Mouse (Mus musculus): ENCODE data around the gene Myrip. TPM values are rescaled to one million over a fixed set of nuclear protein-coding genes. Genes with fewer than 3 reads are reported as not detected.
A peak's percentile ranks its signal among the peaks of the same experiment; 100 is the strongest.

The Myrip gene
- polyA plus RNA-seq, 1 experiment from 2014 or later: 0.45 TPM

GRCm38 (mm10) chr9:120402368-120402767 is 101.1 kb downstream of the Myrip start:
- no peaks in the 10 kb centered on the region for H3K36me3 ChIP-seq
- no peak for ATAC-seq (ENCODE audit: insufficient number of reproducible peaks, low FRiP score, low TSS enrichment, low read depth)

DNA sequence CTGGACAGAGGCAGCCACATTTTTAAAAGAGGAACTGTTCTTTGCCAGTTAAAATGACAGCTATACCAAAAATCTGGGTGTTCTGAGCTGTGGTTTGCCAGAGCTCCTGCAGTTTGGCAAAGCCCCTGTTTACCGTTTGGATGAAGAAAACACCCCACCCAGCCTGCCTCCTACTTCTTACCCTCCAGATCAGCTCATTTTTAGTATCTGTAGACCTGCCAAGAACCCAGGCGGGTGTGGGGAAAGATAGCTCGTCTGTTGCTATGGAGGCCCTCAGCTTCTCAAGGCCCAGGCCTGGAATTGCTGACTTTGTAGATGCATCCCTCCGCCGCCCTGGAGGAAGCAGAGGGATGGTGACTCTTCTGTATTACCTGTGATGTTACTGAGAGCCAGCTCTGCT is 102.3 kb downstream of the Myrip start:
- Histone ChIP-seq H3K4me2 (no peak overlapping the region), H3K36me3 (no peaks in the 10 kb centered on the region), H3K4me3 (no peak overlapping the region), H3K9ac (no peak overlapping the region), H3K27me3 (no peaks in the 10 kb centered on the region), H3K4me1 (no peaks in the 10 kb centered on the region), H3K27ac (no peak overlapping the region), H3K9me3 (no peaks in the 10 kb centered on the region)
- ATAC-seq (ENCODE audit: insufficient number of reproducible peaks, low FRiP score, low TSS enrichment, low read depth): no peak
- 67% methylated on average over 5 of the region's 5 CpGs for WGBS

More at GRCm38 (mm10) chr9:120402368-120402767, 101.1 kb downstream of the Myrip start:
- no peaks in the 10 kb centered on the region for H3K9me3 ChIP-seq
- H3K9ac ChIP-seq: no peak overlapping the region
- no peaks in the 10 kb centered on the region for H3K4me1 ChIP-seq
- no peak overlapping the region for H3K4me2 ChIP-seq
- no peak overlapping the region for H3K4me3 ChIP-seq
- no peak overlapping the region for H3K27ac ChIP-seq
- H3K27me3 ChIP-seq: no peaks in the 10 kb centered on the region
- WGBS: 72% methylated on average over 3 of the region's 3 CpGs

DNA sequence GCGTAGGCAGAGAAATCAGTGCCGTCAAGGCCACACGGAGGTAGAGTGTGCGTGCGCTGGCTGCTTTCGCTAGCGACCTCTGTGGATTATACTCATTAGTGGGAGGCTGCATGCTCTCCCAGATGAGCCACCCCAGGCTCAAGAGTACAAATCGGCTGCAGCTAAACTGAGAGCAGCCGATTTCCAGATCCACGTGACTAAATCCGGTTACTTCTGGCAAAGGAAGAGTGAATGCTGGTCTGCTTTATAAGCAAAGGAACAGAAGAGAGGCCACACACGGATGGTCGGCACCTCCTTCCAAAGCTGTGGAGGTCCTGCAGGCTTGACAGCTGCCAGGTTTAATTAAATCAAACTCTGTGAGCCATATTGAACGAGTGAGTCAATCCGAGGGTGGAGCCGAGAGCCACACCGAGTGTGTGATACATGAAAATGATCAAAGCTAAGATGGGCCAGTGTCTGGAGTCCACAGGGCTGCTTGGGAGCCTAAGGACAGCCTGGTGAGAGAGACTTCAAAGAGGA is 108.4 kb downstream of the Myrip start:
- H3K27ac ChIP-seq: no peak overlapping the region
- no peak overlapping the region for H3K4me3 ChIP-seq
- H3K4me2 ChIP-seq: no peak overlapping the region
- WGBS: 75% methylated on average over 17 of the region's 17 CpGs
- H3K9ac ChIP-seq: no peak overlapping the region
- H3K9me3 ChIP-seq: no peaks in the 10 kb centered on the region
- no peaks in the 10 kb centered on the region for H3K4me1 ChIP-seq
- ATAC-seq (ENCODE audit: insufficient number of reproducible peaks, low FRiP score, low TSS enrichment, low read depth): no peak
- H3K36me3 ChIP-seq: no peaks in the 10 kb centered on the region
- H3K27me3 ChIP-seq: peaks cover 8% of the 10 kb centered on the region

DNA sequence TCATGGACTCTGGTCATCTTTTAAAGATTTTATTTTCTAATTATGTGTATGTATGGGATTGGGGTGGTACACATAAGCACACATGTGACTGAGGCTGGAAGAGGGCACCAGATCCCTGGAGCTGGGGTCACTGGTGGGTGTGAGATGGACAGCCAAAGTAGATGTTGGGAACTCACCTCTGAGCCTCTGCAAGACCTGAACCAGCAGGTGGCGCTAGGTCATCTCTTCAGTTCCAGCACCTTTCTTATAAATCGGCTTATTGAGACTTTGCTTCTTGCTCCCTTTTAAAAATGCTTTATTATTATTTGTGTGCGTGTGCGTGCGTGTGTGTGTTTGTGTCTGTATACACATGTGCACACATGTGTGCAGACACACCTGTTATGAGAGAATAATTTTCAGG is 109.1 kb downstream of the Myrip start:
- H3K4me1 ChIP-seq: no peaks in the 10 kb centered on the region
- H3K9me3 ChIP-seq: no peaks in the 10 kb centered on the region
- ATAC-seq (ENCODE audit: insufficient number of reproducible peaks, low FRiP score, low TSS enrichment, low read depth): no peak
- 24% methylated on average over 5 of the region's 5 CpGs for WGBS
- H3K4me3 ChIP-seq: no peak overlapping the region
- no peaks in the 10 kb centered on the region for H3K36me3 ChIP-seq
- no peak overlapping the region for H3K9ac ChIP-seq
- H3K27ac ChIP-seq: no peak overlapping the region
- no peak overlapping the region for H3K4me2 ChIP-seq
- peaks cover 8% of the 10 kb centered on the region for H3K27me3 ChIP-seq

GRCm38 (mm10) chr9:120415504-120415903 is 114.2 kb downstream of the Myrip start:
- H3K9me3 ChIP-seq: no peaks in the 10 kb centered on the region
- H3K4me1 ChIP-seq: no peaks in the 10 kb centered on the region
- ATAC-seq (ENCODE audit: insufficient number of reproducible peaks, low FRiP score, low TSS enrichment, low read depth): no peak
- 0% methylated on average over 4 of the region's 7 CpGs for WGBS
- no peak overlapping the region for H3K4me3 ChIP-seq
- no peaks in the 10 kb centered on the region for H3K36me3 ChIP-seq
- H3K27me3 ChIP-seq: peaks cover 5% of the 10 kb centered on the region
- no peak overlapping the region for H3K9ac ChIP-seq
- H3K27ac ChIP-seq: no peak overlapping the region
- no peak overlapping the region for H3K4me2 ChIP-seq

DNA sequence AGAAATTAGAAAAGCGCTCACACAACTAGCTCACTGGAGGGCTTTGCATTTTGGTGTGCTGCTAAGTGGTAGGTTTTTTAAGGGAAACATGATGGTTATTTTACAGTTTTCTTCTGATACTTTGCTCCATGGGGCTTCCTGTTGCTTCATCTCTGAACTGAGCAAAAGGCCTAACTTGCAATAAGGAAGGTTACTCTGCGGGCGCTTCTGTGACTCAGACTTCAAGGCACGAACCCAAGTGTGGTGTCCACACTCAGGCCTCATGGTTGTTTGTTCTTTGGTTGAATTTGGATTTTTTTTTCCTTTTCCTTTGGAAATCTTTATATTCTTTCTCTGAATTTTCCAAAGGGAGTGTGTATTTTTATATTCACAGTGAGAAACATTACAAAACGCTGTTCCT is 114.8 kb downstream of the Myrip start:
- Histone ChIP-seq H3K36me3 (no peaks in the 10 kb centered on the region), H3K9me3 (no peaks in the 10 kb centered on the region), H3K4me3 (no peak overlapping the region), H3K4me2 (no peak overlapping the region), H3K4me1 (no peaks in the 10 kb centered on the region), H3K9ac (no peak overlapping the region), H3K27ac (peak overlapping the region; percentile 18), H3K27me3 (peaks cover 5% of the 10 kb centered on the region)
- 88% methylated on average over 5 of the region's 5 CpGs for WGBS
- ATAC-seq (ENCODE audit: insufficient number of reproducible peaks, low FRiP score, low TSS enrichment, low read depth): no peak

DNA sequence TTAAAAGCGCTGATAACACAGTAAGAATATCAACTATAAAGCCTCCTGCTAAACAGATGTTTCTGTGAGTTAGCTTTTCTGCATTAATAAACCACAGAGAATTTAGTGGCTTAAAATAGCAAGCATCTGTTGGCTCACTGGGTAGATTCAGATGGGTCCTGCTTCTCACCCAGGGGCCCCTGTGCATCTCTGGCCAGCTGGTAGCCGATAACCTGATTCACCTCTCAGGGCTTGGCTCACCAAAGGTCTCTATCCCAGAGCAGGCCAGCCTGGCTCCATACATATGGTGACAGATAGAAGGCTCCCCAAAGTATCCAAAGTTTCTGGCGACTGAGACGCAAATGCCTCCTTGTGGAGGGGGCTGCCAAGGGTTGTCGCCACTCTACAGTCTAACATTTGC is 115.4 kb downstream of the Myrip start:
- ATAC-seq (ENCODE audit: insufficient number of reproducible peaks, low FRiP score, low TSS enrichment, low read depth): no peak
- Histone ChIP-seq H3K4me2 (no peak overlapping the region), H3K36me3 (no peaks in the 10 kb centered on the region), H3K4me1 (no peaks in the 10 kb centered on the region), H3K9me3 (no peaks in the 10 kb centered on the region), H3K4me3 (no peak overlapping the region), H3K27ac (no peak overlapping the region; the same call in 1 of the 2 replicates), H3K9ac (no peak overlapping the region), H3K27me3 (peaks cover 2% of the 10 kb centered on the region)
- WGBS: 69% methylated on average over 5 of the region's 5 CpGs

DNA sequence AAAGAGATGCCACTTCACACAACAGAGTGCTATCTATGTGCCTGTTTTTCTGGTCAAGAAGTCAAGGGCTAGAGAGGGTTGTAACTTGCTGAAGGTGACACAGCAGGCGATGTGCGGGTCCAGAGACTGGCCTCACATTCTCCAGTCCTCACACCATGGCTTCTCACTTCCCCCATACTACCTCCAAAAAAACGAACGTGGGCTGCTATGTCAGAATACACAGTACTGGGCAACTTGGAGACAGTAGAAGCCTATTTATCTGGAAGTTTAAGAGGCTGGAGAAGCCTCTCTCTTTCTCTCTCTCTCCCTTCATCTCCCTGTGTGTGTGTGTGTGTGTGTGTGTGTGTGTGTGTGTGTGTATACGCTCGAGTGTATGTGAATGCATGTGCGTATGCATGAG is 117.3 kb downstream of the Myrip start:
- Histone ChIP-seq H3K4me2 (no peak overlapping the region), H3K4me1 (no peaks in the 10 kb centered on the region), H3K36me3 (no peaks in the 10 kb centered on the region), H3K9ac (no peak overlapping the region), H3K9me3 (no peaks in the 10 kb centered on the region), H3K27me3 (no peaks in the 10 kb centered on the region), H3K27ac (no peak overlapping the region), H3K4me3 (no peak overlapping the region)
- WGBS: 78% methylated on average over 7 of the region's 7 CpGs
- no peak for ATAC-seq (ENCODE audit: insufficient number of reproducible peaks, low FRiP score, low TSS enrichment, low read depth)

DNA sequence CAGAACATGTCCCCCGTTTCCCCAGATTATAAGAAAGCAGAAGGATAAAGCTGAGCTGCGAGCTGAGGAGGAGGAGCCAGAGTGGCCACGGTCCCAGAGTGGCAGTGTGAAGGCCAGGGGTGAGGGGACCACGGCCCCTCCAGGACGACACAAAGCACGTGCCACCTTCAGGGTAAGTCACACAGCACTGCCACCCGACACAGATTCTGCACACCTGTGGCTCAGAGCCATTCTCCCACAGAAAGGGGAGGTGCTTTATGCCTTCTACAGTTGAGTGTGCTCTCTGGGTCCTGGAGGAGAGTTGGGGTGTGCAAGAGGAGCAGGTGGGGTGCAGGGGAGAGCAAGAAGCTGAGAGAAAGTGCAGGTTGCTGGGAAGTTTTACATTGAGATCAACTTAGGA is 123.3 kb downstream of the Myrip start:
- Histone ChIP-seq H3K36me3 (no peaks in the 10 kb centered on the region), H3K4me3 (no peak overlapping the region), H3K4me2 (no peak overlapping the region), H3K9me3 (no peaks in the 10 kb centered on the region), H3K27ac (no peak overlapping the region), H3K4me1 (no peaks in the 10 kb centered on the region), H3K27me3 (no peaks in the 10 kb centered on the region), H3K9ac (no peak overlapping the region)
- 59% methylated on average over 7 of the region's 7 CpGs for WGBS
- no peak for ATAC-seq (ENCODE audit: insufficient number of reproducible peaks, low FRiP score, low TSS enrichment, low read depth)

- H3K4me3 ChIP-seq: no peak overlapping the region
- H3K36me3 ChIP-seq: no peaks in the 10 kb centered on the region
- no peak overlapping the region for H3K9ac ChIP-seq
- no peak overlapping the region for H3K27ac ChIP-seq
- no peaks in the 10 kb centered on the region for H3K4me1 ChIP-seq
- WGBS: 28% methylated on average over 5 of the region's 5 CpGs
- H3K9me3 ChIP-seq: no peaks in the 10 kb centered on the region
- H3K27me3 ChIP-seq: no peaks in the 10 kb centered on the region
- no peak for ATAC-seq (ENCODE audit: insufficient number of reproducible peaks, low FRiP score, low TSS enrichment, low read depth)
- H3K4me2 ChIP-seq: no peak overlapping the region
Measured at GRCm38 (mm10) chr9:120425768-120426167, 124.5 kb downstream of the Myrip start.

DNA sequence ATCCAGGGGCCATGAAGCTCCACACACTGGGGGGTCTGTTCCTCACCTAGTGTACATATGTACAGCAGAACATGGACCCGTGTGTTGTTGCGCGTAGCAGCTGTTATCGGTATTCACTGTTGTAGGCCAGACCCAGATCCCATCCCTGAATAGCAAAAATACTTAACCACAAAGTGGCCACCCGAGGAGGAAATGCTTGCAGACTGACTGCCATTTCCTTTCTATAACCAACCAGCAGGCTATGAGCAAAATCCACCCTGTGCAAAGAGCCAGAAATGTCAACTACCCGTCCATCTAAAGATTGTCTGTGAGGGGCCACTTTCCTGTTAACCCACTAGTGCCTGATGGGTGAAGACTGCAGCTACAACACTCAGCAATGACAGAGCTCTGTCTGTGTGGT is 126.9 kb downstream of the Myrip start:
- no peak overlapping the region for H3K27ac ChIP-seq
- H3K4me2 ChIP-seq: no peak overlapping the region
- ATAC-seq (ENCODE audit: insufficient number of reproducible peaks, low FRiP score, low TSS enrichment, low read depth): no peak
- peaks cover 4% of the 10 kb centered on the region; the same call in 1 of the 2 replicates for H3K27me3 ChIP-seq
- H3K9ac ChIP-seq: no peak overlapping the region
- no peak overlapping the region for H3K4me3 ChIP-seq
- 48% methylated on average over 6 of the region's 6 CpGs for WGBS
- no peaks in the 10 kb centered on the region for H3K4me1 ChIP-seq
- no peaks in the 10 kb centered on the region for H3K36me3 ChIP-seq
- H3K9me3 ChIP-seq: no peaks in the 10 kb centered on the region

GRCm38 (mm10) chr9:120433747-120434146 is 132.4 kb downstream of the Myrip start:
- Histone ChIP-seq H3K27me3 (peaks cover 4% of the 10 kb centered on the region; the same call in 1 of the 2 replicates), H3K4me2 (no peak overlapping the region), H3K4me1 (no peaks in the 10 kb centered on the region), H3K9ac (no peak overlapping the region), H3K4me3 (no peak overlapping the region), H3K27ac (no peak overlapping the region), H3K9me3 (no peaks in the 10 kb centered on the region), H3K36me3 (no peaks in the 10 kb centered on the region)
- ATAC-seq (ENCODE audit: insufficient number of reproducible peaks, low FRiP score, low TSS enrichment, low read depth): no peak
- 32% methylated on average over 8 of the region's 8 CpGs for WGBS

DNA sequence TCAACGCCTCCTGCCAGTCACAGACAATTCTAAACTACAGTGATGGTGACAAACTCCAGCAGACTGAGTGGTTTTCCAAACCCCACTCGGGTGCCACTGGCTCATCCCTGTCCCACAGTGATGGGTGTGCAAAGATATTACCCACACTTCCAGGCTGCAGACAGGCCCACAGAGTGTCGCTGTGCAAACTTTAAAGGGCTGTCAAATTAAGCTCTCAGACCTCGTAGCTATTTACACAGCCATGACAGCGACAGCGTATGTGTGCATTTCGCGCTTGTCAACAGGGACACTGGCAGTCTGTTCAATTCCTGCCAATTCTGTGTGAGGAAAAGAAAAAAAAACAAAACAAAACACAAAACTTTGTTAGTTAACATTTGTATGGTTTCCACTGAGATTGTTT is 134.5 kb downstream of the Myrip start:
- WGBS: 71% methylated on average over 8 of the region's 8 CpGs

More for the DNA sequence above, 134.5 kb downstream of the Myrip start:
- H3K27ac ChIP-seq: no peak overlapping the region
- H3K36me3 ChIP-seq: no peaks in the 10 kb centered on the region
- H3K27me3 ChIP-seq: peaks cover 4% of the 10 kb centered on the region; the same call in 1 of the 2 replicates
- H3K9me3 ChIP-seq: no peaks in the 10 kb centered on the region
- ATAC-seq (ENCODE audit: insufficient number of reproducible peaks, low FRiP score, low TSS enrichment, low read depth): no peak
- no peak overlapping the region for H3K4me2 ChIP-seq
- no peak overlapping the region for H3K9ac ChIP-seq
- H3K4me3 ChIP-seq: no peak overlapping the region
- no peaks in the 10 kb centered on the region for H3K4me1 ChIP-seq
